In the genomic region with DNA sequence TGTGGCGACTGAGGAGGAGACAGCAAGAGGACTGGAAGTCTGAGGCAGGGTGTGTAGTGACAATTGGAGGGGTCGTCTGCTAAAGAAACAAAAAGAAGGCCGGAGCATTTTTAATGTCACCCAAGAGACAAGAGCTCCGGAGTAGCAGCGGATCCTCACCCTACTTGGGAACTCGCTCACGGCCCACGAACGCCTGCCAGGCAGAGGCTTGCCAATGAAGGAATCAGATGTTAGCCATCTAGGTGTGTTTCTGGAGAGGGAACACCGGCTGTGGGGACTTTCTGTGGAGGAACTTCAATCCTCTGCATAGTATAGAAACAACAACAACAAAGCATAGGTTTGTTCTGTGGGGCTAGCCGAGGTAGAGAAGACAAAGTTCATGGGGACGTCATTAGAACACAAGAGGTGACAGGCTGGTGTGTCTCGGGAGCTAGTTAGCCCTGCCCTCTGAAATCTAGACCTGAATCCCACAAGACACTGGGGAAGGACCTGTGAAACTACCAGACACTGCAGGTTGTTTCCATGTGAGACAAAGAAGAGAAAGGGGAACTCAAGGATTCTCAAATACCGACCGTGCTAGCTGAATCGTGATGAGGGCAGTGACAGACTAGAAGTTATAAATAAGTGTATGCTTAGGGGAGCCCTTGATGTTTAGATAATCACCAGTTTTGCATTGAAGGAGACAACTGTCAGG, we compare ENCODE assay signal across 15 mouse cellular contexts. TPM values are rescaled to one million over a fixed set of nuclear protein-coding genes. Genes with fewer than 3 reads are reported as not detected.
DNase-seq lines count a peak whose midpoint lies in the region; ATAC-seq and TF ChIP-seq lines count a peak whose summit lies in the region.
"Had no signal": no experiment of that assay in that cellular context is flagged by ENCODE, and none has a peak within 500 bp of the region (broad histone marks: within the 10 kb centered on the region; RNA-seq: fewer than 3 reads in every experiment).

No protein-coding gene starts in this region.

- peak; percentile 17 for DNase-seq in limb, embryonic 11.5 days (ENCODE audit: low spot score)
- no peak for DNase-seq in limb, embryonic 10.5 days (ENCODE audit: low spot score)
- peak; percentile 74 for DNase-seq in A20 (ENCODE audit: low read depth, low spot score)
- DNase-seq in CH12.LX (ENCODE audit: extremely low read depth): peak; percentile 66
- no peak for DNase-seq in thymus, adult 2 months
- no peak for DNase-seq in kidney, postnatal 36 days
- DNase-seq: adrenal gland, postnatal 25 days; cerebellum, adult 11 months; kidney, adult 18-20 months; left cerebral cortex, postnatal 4 days had no signal

- no peak for ATAC-seq in limb, embryonic 11.5 days (ENCODE audit: insufficient number of reproducible peaks, low FRiP score, low TSS enrichment, low read depth)
- ATAC-seq in liver, embryonic 12.5 days: no peak
- ATAC-seq in intestine, embryonic 16.5 days: no peak

- dilution Hi-C loops in CH12.LX (cut with MboI; ENCODE audit: extremely low pct_ligation_motif_present, extremely low pct_unique_long_range_greater_than_20kb, low sequenced_read_pairs): no loop called here

- in situ Hi-C loops in CH12.LX (cut with MboI; ENCODE audit: low pct_ligation_motif_present, low pct_unique_long_range_greater_than_20kb, low sequenced_read_pairs): no loop called here

- no peak for TF ChIP-seq CTCF in CH12.LX (conservative IDR thresholded peaks at IDR 0.05 in 1 of 2, IDR thresholded peaks at IDR 0.05 in 1 of 2; ENCODE audit: low read depth in 2 of 2, low read length in 2 of 2)
- TF ChIP-seq CTCF in thymus, adult 2 months (IDR thresholded peaks at IDR 0.05; ENCODE audit: borderline replicate concordance, control insufficient read depth, extremely low read depth, insufficient read depth, low read length, poor library complexity): no peak

- H3K9ac ChIP-seq in limb, embryonic 11.5 days (ENCODE audit: low read length): no peak overlapping the region
- no peak overlapping the region for H3K9ac ChIP-seq in CH12.LX (ENCODE audit: insufficient read depth, low read depth)
- 0 out of 2 replicates have a peak overlapping the region, but pooled peaks have one; percentile 20 for H3K9ac ChIP-seq in liver, embryonic 12.5 days
- H3K9ac ChIP-seq in intestine, embryonic 16.5 days (ENCODE audit: low read depth, low read length): no peak overlapping the region
- H3K9ac ChIP-seq: heart, embryonic 13.5 days; hindbrain, embryonic 14.5 days had no signal

- no peaks in the 10 kb centered on the region for H3K9me3 ChIP-seq in limb, embryonic 11.5 days (ENCODE audit: control insufficient read depth, low read length)
- no peaks in the 10 kb centered on the region for H3K9me3 ChIP-seq in limb, embryonic 10.5 days (replicated peaks)
- no peaks in the 10 kb centered on the region for H3K9me3 ChIP-seq in CH12.LX (replicated peaks; ENCODE audit: low read length)
- H3K9me3 ChIP-seq in liver, embryonic 12.5 days (replicated peaks): no peaks in the 10 kb centered on the region
- no peaks in the 10 kb centered on the region for H3K9me3 ChIP-seq in intestine, embryonic 16.5 days (ENCODE audit: control insufficient read depth, low read length)
- H3K9me3 ChIP-seq: heart, embryonic 13.5 days had no signal

- H3K79me2 ChIP-seq in CH12.LX (replicated peaks; ENCODE audit: control insufficient read depth, extremely low read depth, insufficient read depth, poor library complexity, severe bottlenecking): no peaks in the 10 kb centered on the region; the same call in 1 of the 2 replicates

- no peak overlapping the region for H3K27ac ChIP-seq in limb, embryonic 11.5 days (replicated peaks; ENCODE audit: low read depth, low read length)
- H3K27ac ChIP-seq in limb, embryonic 10.5 days: no peak overlapping the region
- H3K27ac ChIP-seq in CH12.LX (ENCODE audit: insufficient read depth, low read depth): no peak overlapping the region
- peak overlapping the region; percentile 92; the same call in 1 of the 2 replicates for H3K27ac ChIP-seq in liver, embryonic 12.5 days
- no peak overlapping the region for H3K27ac ChIP-seq in thymus, adult 2 months (ENCODE audit: control insufficient read depth, insufficient read depth, low read length)
- no peak overlapping the region for H3K27ac ChIP-seq in intestine, embryonic 16.5 days (ENCODE audit: low read length)
- H3K27ac ChIP-seq: hindbrain, embryonic 14.5 days had no signal

- 89% methylated on average over 16 of the region's 16 CpGs for WGBS in limb, embryonic 11.5 days
- WGBS in limb, embryonic 10.5 days: 85% methylated on average over 16 of the region's 16 CpGs
- WGBS in liver, embryonic 12.5 days (ENCODE audit: insufficient replicate concordance): 63% methylated on average over 16 of the region's 16 CpGs
- WGBS in thymus, adult 2 months: 77% methylated on average over 16 of the region's 16 CpGs
- 75% methylated on average over 16 of the region's 16 CpGs for WGBS in intestine, embryonic 16.5 days

- H3K4me2 ChIP-seq in limb, embryonic 11.5 days (ENCODE audit: low read depth, severe bottlenecking): no peak overlapping the region
- peak overlapping the region; percentile 59 for H3K4me2 ChIP-seq in CH12.LX (ENCODE audit: insufficient read depth, low read depth, poor library complexity, severe bottlenecking)
- peak overlapping the region; percentile 64 for H3K4me2 ChIP-seq in liver, embryonic 12.5 days
- no peak overlapping the region for H3K4me2 ChIP-seq in intestine, embryonic 16.5 days (ENCODE audit: low read depth, low read length)
- H3K4me2 ChIP-seq: heart, embryonic 13.5 days; hindbrain, embryonic 14.5 days had no signal

- H3K36me3 ChIP-seq in limb, embryonic 11.5 days (ENCODE audit: control insufficient read depth, insufficient read depth, low read length): no peaks in the 10 kb centered on the region
- H3K36me3 ChIP-seq in limb, embryonic 10.5 days: 0 out of 2 replicates have a peak, but pooled peaks cover under 1% of the 10 kb centered on the region
- H3K36me3 ChIP-seq in CH12.LX (replicated peaks in 1 of 2; ENCODE audit: control insufficient read depth in 1 of 2, insufficient read depth in 1 of 2, low read length in 1 of 2): peaks cover 8 to 20% of the 10 kb centered on the region in 2 experiments
- peaks cover 2% of the 10 kb centered on the region for H3K36me3 ChIP-seq in liver, embryonic 12.5 days
- H3K36me3 ChIP-seq in thymus, adult 2 months (ENCODE audit: control insufficient read depth, insufficient read depth, low read length): no peaks in the 10 kb centered on the region
- no peaks in the 10 kb centered on the region for H3K36me3 ChIP-seq in intestine, embryonic 16.5 days (ENCODE audit: control insufficient read depth, insufficient read depth, low read length)
- H3K36me3 ChIP-seq: heart, embryonic 13.5 days had no signal

- no peak for TF ChIP-seq EP300 in CH12.LX (IDR thresholded peaks at IDR 0.05; ENCODE audit: low read length)

- TF ChIP-seq RAD21 in CH12.LX (IDR thresholded peaks at IDR 0.05; ENCODE audit: low read depth, low read length): no peak

- H3K4me3 ChIP-seq in limb, embryonic 11.5 days (ENCODE audit: low read depth, low read length): no peak overlapping the region
- no peak overlapping the region for H3K4me3 ChIP-seq in limb, embryonic 10.5 days
- H3K4me3 ChIP-seq in CH12.LX (replicated peaks in 1 of 3; ENCODE audit: low read depth in 2 of 3, low read length in 2 of 3, poor library complexity in 1 of 3): no peak overlapping the region
- H3K4me3 ChIP-seq in liver, embryonic 12.5 days: no peak overlapping the region
- no peak overlapping the region for H3K4me3 ChIP-seq in thymus, adult 2 months (ENCODE audit: control insufficient read depth, insufficient read depth, low read length)
- H3K4me3 ChIP-seq in intestine, embryonic 16.5 days (ENCODE audit: low read length): no peak overlapping the region
- H3K4me3 ChIP-seq: heart, embryonic 13.5 days had no signal

- H3K27me3 ChIP-seq in limb, embryonic 11.5 days (ENCODE audit: control insufficient read depth, insufficient read depth, low read length): no peaks in the 10 kb centered on the region
- no peaks in the 10 kb centered on the region for H3K27me3 ChIP-seq in limb, embryonic 10.5 days (ENCODE audit: low read depth, poor library complexity, severe bottlenecking)
- no peaks in the 10 kb centered on the region for H3K27me3 ChIP-seq in CH12.LX (replicated peaks)
- H3K27me3 ChIP-seq in liver, embryonic 12.5 days (replicated peaks): no peaks in the 10 kb centered on the region
- H3K27me3 ChIP-seq in thymus, adult 2 months (ENCODE audit: control insufficient read depth, insufficient read depth, low read length): no peaks in the 10 kb centered on the region
- H3K27me3 ChIP-seq in intestine, embryonic 16.5 days (replicated peaks; ENCODE audit: control insufficient read depth, insufficient read depth, low read length): no peaks in the 10 kb centered on the region
- H3K27me3 ChIP-seq: heart, embryonic 13.5 days had no signal

- no peaks in the 10 kb centered on the region; the same call in 1 of the 2 replicates for H3K4me1 ChIP-seq in limb, embryonic 11.5 days (ENCODE audit: control insufficient read depth, insufficient read depth, low read length)
- peaks cover 9% of the 10 kb centered on the region for H3K4me1 ChIP-seq in limb, embryonic 10.5 days
- H3K4me1 ChIP-seq in CH12.LX (ENCODE audit: control insufficient read depth in 1 of 2, insufficient read depth in 2 of 2): peaks cover 30 to 77% of the 10 kb centered on the region in 2 experiments
- peaks cover 89% of the 10 kb centered on the region for H3K4me1 ChIP-seq in liver, embryonic 12.5 days
- peaks cover 35% of the 10 kb centered on the region for H3K4me1 ChIP-seq in thymus, adult 2 months (replicated peaks; ENCODE audit: control insufficient read depth, insufficient read depth, low read length)
- H3K4me1 ChIP-seq in intestine, embryonic 16.5 days (ENCODE audit: control insufficient read depth, insufficient read depth, low read length): peaks cover 37% of the 10 kb centered on the region

- no peak for TF ChIP-seq POLR2A in CH12.LX (IDR thresholded peaks at IDR 0.05; ENCODE audit: low read depth, low read length)
- TF ChIP-seq POLR2A in thymus, adult 2 months (IDR thresholded peaks at IDR 0.05; ENCODE audit: control insufficient read depth, extremely low read depth, insufficient read depth, low read length, poor library complexity): no peak

RNA-seq across cellular contexts. Expression of a gene that starts 4.5 kb away (rescaled TPM):
- 1.3 and 1.6 TPM in 2 replicates for polyA plus RNA-seq in limb, embryonic 11.5 days (2014; fragmentation: Nextera tagmentation; extraction: Ambion mirVana)
- polyA plus RNA-seq in limb, embryonic 10.5 days (2016; fragmentation: Nextera tagmentation; extraction: Ambion mirVana): 2.3 and 2.7 TPM in 2 replicates
- 1.9 and 3.6 TPM in 2 replicates for total RNA-seq in CH12.LX (2012; rRNA removed)
- total RNA-seq in CH12.LX (2014; rRNA removed): 1.2 TPM in 2 replicates
- polyA plus RNA-seq in CH12.LX (2012; ENCODE audit: insufficient read length, low read depth): 2.1 and 2.8 TPM in 2 replicates
- 2.6 and 3.7 TPM in 2 replicates for polyA plus RNA-seq in liver, embryonic 12.5 days (2016; fragmentation: Nextera tagmentation; extraction: Ambion mirVana)
- polyA plus RNA-seq in thymus, adult 2 months (2012; rRNA removed): 15.7 and 22.3 TPM in 2 replicates
- 1.8 TPM in 2 replicates for polyA plus RNA-seq in intestine, embryonic 16.5 days (2015; fragmentation: Nextera tagmentation; extraction: Ambion mirVana)

RNA-seq across cellular contexts. Expression of a gene that starts 10.4 kb away (rescaled TPM):
- polyA plus RNA-seq in limb, embryonic 11.5 days (2014; fragmentation: Nextera tagmentation; extraction: Ambion mirVana): 15.0 and 15.2 TPM in 2 replicates
- polyA plus RNA-seq in limb, embryonic 10.5 days (2016; fragmentation: Nextera tagmentation; extraction: Ambion mirVana): 19.6 and 20.1 TPM in 2 replicates
- total RNA-seq in CH12.LX (2012; rRNA removed) (7.9 and 8.3 TPM in 2 replicates), CH12.LX (2014; rRNA removed) (5.9 and 9.7 TPM in 2 replicates)
- polyA plus RNA-seq in CH12.LX (2012; ENCODE audit: insufficient read length, low read depth): 11.9 and 12.2 TPM in 2 replicates
- 16.0 and 16.5 TPM in 2 replicates for polyA plus RNA-seq in liver, embryonic 12.5 days (2016; fragmentation: Nextera tagmentation; extraction: Ambion mirVana)
- 17.0 and 20.1 TPM in 2 replicates for polyA plus RNA-seq in thymus, adult 2 months (2012; rRNA removed)
- 11.4 and 11.9 TPM in 2 replicates for polyA plus RNA-seq in intestine, embryonic 16.5 days (2015; fragmentation: Nextera tagmentation; extraction: Ambion mirVana)

RNA-seq across cellular contexts. Expression of a gene that starts 43.2 kb away (rescaled TPM):
- polyA plus RNA-seq in limb, embryonic 11.5 days (2014; fragmentation: Nextera tagmentation; extraction: Ambion mirVana): 10.3 and 10.9 TPM in 2 replicates
- 9.6 and 13.0 TPM in 2 replicates for polyA plus RNA-seq in limb, embryonic 10.5 days (2016; fragmentation: Nextera tagmentation; extraction: Ambion mirVana)
- 19.8 and 26.5 TPM in 2 replicates for total RNA-seq in CH12.LX (2012; rRNA removed)
- 10.6 and 11.3 TPM in 2 replicates for total RNA-seq in CH12.LX (2014; rRNA removed)
- polyA plus RNA-seq in CH12.LX (2012; ENCODE audit: insufficient read length, low read depth): 19.2 and 23.8 TPM in 2 replicates
- 14.2 and 18.6 TPM in 2 replicates for polyA plus RNA-seq in liver, embryonic 12.5 days (2016; fragmentation: Nextera tagmentation; extraction: Ambion mirVana)
- polyA plus RNA-seq in thymus, adult 2 months (2012; rRNA removed): 58.4 and 60.2 TPM in 2 replicates
- 7.2 and 7.5 TPM in 2 replicates for polyA plus RNA-seq in intestine, embryonic 16.5 days (2015; fragmentation: Nextera tagmentation; extraction: Ambion mirVana)

RNA-seq across cellular contexts. Expression of a gene that starts 52.5 kb away (rescaled TPM):
- polyA plus RNA-seq in limb, embryonic 11.5 days (2014; fragmentation: Nextera tagmentation; extraction: Ambion mirVana): not detected in 2 replicates
- polyA plus RNA-seq in limb, embryonic 10.5 days (2016; fragmentation: Nextera tagmentation; extraction: Ambion mirVana): not detected in 2 replicates
- 0.08 and 0.17 TPM in 2 replicates for total RNA-seq in CH12.LX (2012; rRNA removed)
- not detected in 2 replicates for total RNA-seq in CH12.LX (2014; rRNA removed)
- 0.55 and 0.77 TPM in 2 replicates for polyA plus RNA-seq in CH12.LX (2012; ENCODE audit: insufficient read length, low read depth)
- not detected in 2 replicates for polyA plus RNA-seq in liver, embryonic 12.5 days (2016; fragmentation: Nextera tagmentation; extraction: Ambion mirVana)
- 0.10 and 0.40 TPM in 2 replicates for polyA plus RNA-seq in thymus, adult 2 months (2012; rRNA removed)
- not detected in 2 replicates for polyA plus RNA-seq in intestine, embryonic 16.5 days (2015; fragmentation: Nextera tagmentation; extraction: Ambion mirVana)
- total RNA-seq: adrenal gland, postnatal 25 days; layer of hippocampus, adult 8-10 months; left cerebral cortex, postnatal 4 days had no signal
- polyA plus RNA-seq: heart, embryonic 13.5 days; hindbrain, embryonic 14.5 days had no signal

Comparison
In these comparisons a context has a peak if more than half of its experiments do, and no peak if none do; other contexts are left out.
1. DNase-seq: peak in limb, embryonic 11.5 days (single experiment), A20 (single experiment) and CH12.LX (single experiment); none in limb, embryonic 10.5 days (single experiment), thymus, adult 2 months (single experiment) and kidney, postnatal 36 days (0 of 2).
2. H3K4me2 ChIP-seq: peak in CH12.LX (single experiment) and liver, embryonic 12.5 days (single experiment); none in limb, embryonic 11.5 days (single experiment) and intestine, embryonic 16.5 days (single experiment).